Comparison of ENCODE assay signal across 8 mouse cellular contexts in genomic region chr3:56000259-56000658, GRCm38 (mm10).
DNase-seq lines count a peak whose midpoint lies in the region; ATAC-seq and TF ChIP-seq lines count a peak whose summit lies in the region.

No protein-coding gene starts in this region.

- no peaks in the 10 kb centered on the region for H3K9me3 ChIP-seq in lung, embryonic 14.5 days (ENCODE audit: low read depth, low read length)

- no peak overlapping the region for H3K4me2 ChIP-seq in lung, embryonic 14.5 days

- peak; percentile 61; the same call in 1 of the 2 replicates for ATAC-seq in cerebellum, adult (ENCODE audit: insufficient number of reproducible peaks, low FRiP score, low TSS enrichment)
- ATAC-seq in lung, embryonic 14.5 days (ENCODE audit: insufficient read depth) = no peak; the same call in 1 of the 2 replicates
- peak; percentile 89 for ATAC-seq in granulocyte monocyte progenitor cell, adult 5-6 weeks (replicated peaks; ENCODE audit: poor library complexity, severe bottlenecking)

- no peak overlapping the region for H3K4me3 ChIP-seq in lung, embryonic 14.5 days (ENCODE audit: low read depth, low read length)

- 0 out of 2 replicates have a peak, but pooled peaks cover 8% of the 10 kb centered on the region for H3K36me3 ChIP-seq in lung, embryonic 14.5 days (ENCODE audit: insufficient read depth)

- WGBS in lung, embryonic 14.5 days = 2% methylated on average over 1 of the region's 1 CpGs

- H3K9ac ChIP-seq in lung, embryonic 14.5 days = no peak overlapping the region

- TF ChIP-seq CTCF in lung, embryonic 14.5 days (IDR thresholded peaks at IDR 0.05; ENCODE audit: low read depth) = peak; percentile 85

- no peak overlapping the region for H3K27ac ChIP-seq in lung, embryonic 14.5 days (ENCODE audit: low read depth)

- no peak for DNase-seq in cerebellum, adult 18-20 months
- DNase-seq in lung, embryonic 14.5 days = peak; percentile 87
- DNase-seq in lung, postnatal 14 days = no peak
- peak; percentile 80 for DNase-seq in retina, postnatal 1 day
- no peak for DNase-seq in spleen, postnatal 14 days (ENCODE audit: low spot score in 2 of 2)
- no peak for DNase-seq in yolk sac, embryonic 10.5 days (ENCODE audit: low spot score)

- no peaks in the 10 kb centered on the region for H3K27me3 ChIP-seq in lung, embryonic 14.5 days (ENCODE audit: insufficient read depth, low read length)

- no peaks in the 10 kb centered on the region for H3K4me1 ChIP-seq in lung, embryonic 14.5 days (ENCODE audit: insufficient read depth)

Comparison
In these comparisons a context has a peak if more than half of its experiments do, and no peak if none do; other contexts are left out.
1. DNase-seq: peak in lung, embryonic 14.5 days (single experiment) and retina, postnatal 1 day (single experiment); none in cerebellum, adult 18-20 months (0 of 2), lung, postnatal 14 days (single experiment), spleen, postnatal 14 days (0 of 2) and yolk sac, embryonic 10.5 days (single experiment).